Mouse (Mus musculus) kidney, postnatal 10 days (tissue): ENCODE data around the gene Fam120b.

Experiments
- DNase-seq: peaks from one replicate; pipeline ENCODE4 v3.0.0; 2021; ENCODE audit warnings: mixed read lengths

The Fam120b gene

DNA sequence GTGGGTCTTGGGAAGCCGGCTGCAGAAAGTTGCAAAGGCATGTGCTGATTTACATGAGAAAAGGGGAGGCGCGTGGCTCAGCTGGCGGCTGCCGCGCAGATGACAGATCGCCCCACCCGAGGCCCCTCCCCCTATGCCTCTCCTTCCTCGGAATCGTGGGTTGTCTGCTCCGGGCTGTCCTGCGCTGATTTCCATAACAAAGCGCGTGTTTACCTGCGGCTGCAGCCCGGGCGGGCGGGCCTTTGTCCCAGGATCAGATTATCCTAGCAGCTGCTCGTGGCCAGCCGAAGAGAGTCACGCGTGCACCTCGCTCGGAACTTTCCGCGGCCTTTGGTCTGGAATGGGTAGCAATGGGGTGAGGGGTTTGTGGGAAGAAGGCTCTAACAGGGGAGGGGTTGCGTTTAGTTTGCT lies 15.4 kb upstream of the Fam120b start:
- DNase-seq: peak; percentile 75

DNA sequence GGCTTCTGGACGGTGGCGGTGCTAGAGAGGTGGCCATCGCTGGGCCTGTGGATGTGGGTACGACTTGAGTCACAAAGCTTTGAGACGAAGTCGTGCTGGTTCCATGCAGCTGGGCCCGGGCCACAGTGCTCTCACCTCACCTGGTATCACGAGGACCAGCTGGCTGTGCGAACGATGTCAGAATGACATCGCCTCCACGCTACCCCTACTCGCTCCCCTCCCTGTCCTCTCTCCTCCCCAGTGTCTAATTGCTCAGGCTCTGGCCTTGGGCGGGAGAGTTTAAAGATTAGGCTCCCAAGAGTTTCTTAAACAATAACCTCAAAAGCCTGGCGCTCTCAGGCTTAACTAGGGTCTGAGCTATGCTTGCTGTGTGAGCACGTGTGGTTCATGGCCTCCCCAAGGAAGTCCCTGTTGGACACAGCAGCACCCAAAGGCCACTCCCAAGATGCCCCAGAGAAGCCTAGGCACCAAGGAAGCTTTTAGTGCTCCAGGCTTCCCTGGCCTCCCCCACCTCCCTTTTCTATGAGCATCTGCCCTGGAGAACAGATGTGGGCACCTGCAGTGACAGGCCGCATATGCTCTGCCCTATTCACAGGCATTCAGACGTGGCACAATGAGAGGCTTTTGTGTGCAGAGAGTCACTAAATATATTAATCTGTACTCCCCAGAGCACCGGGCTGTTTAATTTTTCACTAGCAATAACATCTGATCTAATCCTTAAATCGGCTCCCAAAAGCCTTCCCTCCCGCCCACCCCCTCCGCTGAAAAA lies 14.7 kb upstream of the Fam120b start:
- no peak for DNase-seq

DNA sequence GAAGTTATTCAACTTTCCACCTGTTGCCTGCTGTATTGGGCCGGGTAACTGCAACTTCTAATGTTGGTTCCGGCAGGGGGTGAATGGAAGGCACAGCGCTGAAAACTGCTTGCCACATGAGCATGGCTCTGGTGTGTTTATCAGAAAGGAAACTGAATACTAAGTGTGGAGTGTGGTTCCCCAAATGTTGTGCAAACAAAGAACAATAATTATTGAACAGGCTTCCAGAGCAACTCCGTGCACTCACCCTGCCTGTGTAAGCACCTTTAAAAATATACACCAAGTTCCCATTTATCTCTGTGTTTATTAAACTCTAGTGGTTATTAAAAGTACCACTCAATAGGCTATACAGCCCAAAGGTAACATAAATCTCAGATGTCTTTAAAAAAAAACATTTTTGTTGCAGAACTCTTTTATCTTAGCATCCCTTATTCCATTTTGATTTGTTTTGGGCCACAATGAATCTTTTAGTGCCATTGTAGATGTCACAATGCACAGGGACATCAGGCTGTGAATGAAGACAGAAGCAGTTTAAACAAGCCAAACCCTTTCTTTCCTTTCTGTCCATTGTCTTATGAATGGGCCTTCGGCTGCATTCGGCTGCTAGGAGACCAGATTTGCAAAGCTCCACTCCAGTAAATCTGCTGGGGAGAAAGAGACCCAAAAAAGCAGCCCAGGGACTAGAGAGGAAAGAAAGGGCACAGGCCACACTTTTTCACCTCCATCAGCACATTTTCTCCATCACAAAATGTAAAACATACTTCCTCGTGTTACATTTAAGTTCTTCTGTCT lies 13.9 kb upstream of the Fam120b start:
- DNase-seq: no peak

DNA sequence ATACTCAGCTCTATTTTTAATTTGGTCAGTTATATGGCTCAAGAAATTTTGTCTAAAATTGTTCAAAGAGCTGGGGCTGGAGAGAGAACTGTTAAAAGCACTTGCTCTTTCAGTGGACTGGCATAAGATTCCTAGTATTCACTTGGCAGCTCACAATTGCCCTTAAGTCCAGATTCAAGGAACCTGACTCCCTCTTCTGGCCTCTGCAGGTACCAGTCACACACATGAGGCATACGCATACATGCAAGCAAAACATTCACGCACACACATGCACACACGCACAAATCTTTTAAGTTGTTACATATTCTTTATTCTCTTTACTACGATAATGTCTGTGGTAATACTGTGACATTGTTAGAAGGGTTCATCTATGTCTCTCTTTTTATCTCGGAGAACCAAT lies 12.6 kb upstream of the Fam120b start:
- no peak for DNase-seq

DNA sequence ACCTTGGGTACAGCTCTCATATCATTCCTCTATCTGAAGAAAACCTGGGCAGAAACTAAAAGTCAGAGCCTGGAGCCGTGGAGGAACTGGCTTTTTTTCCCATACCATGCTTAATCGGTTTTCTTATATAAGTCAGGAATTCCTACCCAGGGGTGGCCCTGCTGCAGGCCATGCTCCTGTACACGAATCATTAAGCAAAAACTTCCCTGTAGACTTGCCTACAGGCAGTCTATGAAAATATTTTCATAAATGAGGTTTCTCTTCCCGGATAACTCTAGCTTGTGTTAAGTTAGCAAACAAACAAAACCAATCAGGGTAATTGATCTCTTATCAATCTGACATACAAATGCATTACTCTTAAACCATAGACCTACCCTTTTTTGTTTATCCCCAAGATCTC lies 7.1 kb upstream of the Fam120b start:
- DNase-seq: no peak

DNA sequence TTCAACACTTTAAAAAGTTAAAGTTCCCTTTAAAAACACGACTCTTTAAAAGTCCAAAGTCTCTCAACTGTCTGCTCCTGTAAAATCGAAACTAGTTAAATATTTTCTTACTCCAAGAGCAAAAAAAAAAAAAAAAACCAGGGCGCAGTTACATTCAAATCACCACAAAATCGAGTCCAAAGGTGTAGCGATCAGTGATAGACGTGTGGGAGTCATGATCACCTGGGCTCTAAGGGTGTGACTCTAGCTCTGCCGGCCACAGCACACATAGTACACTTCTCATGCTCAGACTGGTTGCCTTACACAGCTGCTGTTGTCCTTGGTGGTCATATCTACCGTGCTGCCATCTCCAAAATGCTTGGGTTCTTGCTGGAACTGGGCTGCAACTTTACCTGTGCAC lies 6.6 kb upstream of the Fam120b start:
- DNase-seq: no peak

DNA sequence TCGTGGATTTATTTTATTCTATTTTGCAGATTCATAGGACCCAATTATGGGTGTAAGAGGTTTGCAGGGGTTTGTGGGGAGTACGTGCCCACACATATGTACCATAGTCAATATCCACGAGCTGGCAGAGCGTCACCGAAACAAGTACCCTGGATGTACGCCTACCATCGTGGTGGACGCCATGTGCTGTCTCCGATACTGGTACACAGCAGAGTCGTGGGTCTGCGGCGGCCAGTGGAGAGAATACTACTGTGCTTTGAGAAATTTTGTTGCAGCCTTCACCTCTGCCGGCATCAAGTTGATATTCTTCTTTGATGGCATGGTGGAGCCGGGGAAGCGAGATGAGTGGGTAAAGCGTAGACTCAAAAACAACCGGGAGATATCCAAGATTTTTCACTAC lies 5.7 kb downstream of the Fam120b start:
- no peak for DNase-seq

DNA sequence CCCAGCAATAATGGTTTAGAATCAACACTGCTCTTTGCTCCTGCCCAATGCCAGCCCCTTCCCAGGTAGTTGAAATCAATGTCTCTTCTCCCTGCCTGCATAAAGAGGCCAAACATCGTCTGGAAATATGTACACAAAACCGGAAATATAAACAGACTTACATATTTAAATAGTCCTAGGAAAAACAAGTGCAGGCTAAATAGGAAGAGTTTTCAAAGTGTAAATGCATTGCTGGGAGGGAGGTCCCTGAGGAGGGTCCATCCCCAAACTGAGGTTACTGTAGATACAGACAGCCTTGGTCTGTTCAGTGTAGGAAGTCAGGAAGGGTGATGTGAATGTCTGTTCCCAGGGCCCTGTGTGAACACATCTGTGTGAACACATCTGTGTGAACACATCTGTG lies 10.6 kb downstream of the Fam120b start:
- no peak for DNase-seq

DNA sequence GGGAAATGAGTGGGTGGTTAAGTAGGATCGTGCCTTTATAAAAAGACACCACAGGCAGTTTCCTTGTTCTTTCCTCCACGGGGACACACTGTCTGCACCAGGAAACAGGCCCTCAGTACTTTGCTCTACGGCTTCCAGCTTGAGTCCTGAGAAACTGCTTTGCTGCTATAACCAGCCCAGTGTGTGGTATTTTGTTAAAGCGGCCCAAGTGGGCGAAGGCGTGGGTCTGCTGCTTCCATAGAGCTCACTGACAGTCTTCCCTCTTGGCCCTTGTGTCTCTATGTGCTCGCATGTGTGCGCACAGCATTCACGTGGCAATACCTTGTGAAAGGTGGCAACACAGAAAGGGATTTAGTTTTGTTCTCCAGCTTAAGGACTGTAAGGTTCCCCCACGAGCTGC lies 13.3 kb downstream of the Fam120b start:
- no peak for DNase-seq

DNA sequence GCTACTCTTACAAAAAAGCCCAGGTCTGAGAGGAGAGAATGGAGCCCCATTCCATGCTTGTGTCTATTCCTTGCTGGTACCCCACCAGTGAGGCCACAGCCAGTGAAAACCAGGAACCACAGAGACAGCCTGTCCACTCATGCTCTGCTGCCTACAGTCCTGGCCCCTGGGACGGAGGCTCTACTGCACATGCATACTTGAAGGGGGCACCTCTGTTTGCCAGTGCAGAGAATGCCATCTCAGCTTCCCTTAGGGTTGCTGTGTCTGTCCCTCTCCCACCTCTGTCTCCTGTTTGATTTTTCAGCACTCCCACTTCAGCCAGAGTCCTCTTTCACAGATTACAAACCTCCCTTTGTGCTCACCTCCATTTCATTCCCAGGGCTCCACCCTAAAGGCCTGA lies 14.9 kb downstream of the Fam120b start:
- DNase-seq: peak; percentile 2

DNA sequence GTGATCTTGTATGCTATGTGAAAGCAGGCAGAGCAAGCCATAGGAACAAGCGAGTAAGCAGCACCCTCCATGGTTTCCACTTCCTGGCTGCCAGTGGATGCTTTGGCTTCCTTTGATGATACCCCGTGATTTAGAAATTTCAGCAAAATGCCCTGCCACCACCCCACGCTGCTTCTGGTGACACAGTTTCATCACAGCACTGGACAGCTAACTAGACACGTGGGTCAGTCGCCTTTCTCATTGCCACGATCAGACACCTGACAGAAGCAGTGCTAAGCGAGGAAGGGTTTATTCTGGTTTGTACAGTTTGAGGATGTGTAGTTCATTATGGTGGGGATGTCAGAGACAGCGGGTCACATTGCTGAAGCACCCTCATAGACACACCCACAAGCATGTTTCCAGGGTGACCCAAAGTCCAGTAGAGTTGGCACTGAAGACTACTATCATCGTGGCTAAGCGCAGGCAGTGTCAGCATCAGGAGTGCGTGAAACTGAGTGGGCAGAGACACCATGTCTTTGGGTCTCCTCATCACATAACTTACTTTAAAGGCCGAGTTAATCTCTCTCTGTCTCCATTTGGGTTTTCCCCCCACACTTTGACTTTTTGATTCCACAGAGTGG lies 20.7 kb downstream of the Fam120b start:
- no peak for DNase-seq

DNA sequence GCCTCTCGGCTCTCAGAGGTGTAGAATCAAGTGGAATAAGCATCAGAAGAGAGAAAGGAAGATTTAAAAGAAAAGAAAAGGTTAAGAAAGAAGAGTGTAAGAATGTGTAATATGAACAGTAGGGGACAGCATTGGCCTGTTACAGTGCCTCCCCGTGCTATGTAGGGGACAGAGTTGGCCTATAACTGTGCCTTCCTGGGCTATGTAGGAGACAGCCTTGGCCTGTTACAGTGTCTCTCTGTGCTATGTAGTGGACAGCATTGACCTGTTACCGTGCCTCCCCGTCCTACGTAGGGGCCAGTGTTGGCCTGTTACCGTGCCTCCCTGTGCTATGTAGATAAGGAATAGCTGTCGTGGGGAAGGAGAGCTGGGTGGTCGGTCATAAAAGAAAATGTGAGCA lies 23.5 kb downstream of the Fam120b start:
- DNase-seq: no peak

DNA sequence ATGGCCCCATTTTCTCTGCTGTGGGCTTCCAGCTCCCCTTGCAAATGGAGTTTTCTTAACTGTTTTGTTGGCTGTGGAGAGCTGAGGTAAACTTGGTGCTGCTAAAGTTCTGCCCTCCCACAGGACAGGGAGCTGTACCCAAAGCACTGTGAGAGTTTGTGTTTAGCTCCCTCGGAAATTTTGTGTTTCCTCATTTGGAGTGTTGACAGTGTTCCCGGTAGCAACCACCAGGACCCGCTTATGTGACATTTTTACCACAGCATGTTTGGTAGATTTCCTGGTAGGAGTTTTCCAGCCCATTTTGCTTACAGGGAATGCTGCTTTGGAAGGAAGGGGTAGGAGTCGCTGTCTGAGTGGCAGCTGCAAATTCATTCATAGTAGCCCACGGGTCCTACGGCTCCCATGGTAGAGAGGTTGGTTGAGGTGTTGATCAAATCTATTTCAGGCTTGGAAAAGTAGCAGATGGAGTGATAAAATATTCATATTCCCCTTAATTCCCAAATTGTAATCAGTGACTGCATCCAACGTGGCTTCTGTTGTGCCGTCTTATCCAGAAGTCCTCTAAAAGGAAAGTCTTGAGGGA lies 24.1 kb downstream of the Fam120b start:
- DNase-seq: no peak

DNA sequence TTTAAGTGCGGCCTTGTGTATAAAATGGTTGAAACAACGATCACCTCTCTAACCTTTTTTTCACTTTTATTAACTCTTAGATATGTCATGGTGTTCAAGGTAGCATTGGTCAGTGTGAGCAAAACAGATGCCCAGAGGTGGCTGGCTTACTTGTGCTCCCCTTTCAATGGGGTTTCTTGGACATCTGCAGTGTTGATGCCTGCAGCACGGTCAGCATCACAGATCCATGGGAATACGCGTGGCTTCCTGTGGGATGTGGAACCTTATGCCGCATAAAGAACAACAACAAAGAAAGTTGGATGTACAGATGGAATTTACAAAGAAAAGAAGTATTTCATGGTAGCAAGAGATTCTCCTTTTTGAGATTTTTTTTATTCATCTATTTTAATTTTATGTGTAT lies 25.4 kb downstream of the Fam120b start:
- DNase-seq: no peak

DNA sequence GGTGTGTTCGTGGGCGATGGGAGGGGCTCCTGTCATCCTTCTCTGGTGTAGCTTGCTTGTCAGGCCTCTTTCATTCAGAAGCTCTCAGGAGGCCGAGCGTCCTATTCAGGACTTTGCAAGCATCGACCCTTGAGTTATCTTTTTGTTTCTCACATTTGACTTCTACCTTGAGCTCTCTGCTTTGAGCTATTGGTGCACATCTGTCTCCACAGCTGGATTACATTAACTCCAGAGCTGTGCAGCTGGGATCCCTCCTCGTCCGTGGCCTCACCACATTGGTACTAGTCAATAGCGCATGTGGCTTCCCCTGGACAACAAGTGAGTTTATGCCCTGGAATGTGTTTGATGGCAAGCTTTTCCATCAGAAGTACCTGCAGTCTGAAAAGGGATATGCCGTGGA lies 26.7 kb downstream of the Fam120b start:
- DNase-seq: no peak

DNA sequence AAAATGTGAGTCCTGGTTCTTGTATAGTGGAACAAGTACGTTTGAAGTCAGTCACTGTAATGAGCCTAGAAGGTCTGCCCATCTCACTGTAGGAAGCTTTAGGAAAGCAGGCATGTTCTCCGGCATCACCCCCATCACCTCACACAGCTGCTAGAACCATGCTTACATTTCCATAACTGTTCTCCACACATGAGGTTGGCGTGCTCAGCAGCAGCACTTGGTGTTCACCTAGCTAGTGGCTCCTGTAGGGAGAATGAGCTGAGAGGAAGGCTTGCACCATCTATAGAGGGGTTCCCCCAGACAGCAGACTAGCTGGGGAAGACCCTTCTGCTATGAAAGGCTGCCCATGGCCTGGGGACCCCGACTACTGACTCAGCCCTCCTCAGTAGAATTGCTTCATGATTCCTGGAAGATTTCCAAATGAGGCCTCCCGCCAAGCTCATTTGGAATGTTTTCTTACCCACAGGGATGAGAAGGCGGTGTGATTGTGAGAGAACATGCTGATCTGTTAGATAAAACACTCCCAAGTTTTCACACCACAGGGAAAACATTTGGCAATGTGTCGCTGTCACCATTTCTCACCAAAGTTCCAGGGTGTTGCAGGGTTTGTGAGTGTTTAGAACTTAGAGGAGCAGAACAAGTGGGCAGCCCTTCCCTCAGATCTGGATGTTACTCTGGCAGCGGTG lies 27.2 kb downstream of the Fam120b start:
- DNase-seq: peak; percentile 35

DNA sequence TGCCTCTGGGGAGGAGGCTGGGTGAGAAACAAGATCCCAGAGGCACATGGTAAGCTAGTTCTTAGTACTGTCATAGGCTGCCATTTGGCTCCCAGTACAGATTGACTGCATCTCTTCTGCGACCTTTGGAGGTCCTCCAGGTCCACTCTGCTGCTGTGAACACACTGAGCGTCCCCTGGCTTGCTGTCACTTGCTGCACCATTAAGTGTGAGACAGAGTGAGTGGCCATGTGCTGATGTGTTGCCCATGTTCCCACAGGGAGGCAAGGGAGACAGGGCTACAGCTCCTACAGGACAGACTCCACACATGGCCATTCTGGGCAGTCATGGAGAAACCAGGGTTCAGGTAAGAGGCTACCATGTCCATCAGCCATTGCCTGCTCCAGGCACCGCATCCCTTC lies 29.9 kb downstream of the Fam120b start:
- DNase-seq: no peak

DNA sequence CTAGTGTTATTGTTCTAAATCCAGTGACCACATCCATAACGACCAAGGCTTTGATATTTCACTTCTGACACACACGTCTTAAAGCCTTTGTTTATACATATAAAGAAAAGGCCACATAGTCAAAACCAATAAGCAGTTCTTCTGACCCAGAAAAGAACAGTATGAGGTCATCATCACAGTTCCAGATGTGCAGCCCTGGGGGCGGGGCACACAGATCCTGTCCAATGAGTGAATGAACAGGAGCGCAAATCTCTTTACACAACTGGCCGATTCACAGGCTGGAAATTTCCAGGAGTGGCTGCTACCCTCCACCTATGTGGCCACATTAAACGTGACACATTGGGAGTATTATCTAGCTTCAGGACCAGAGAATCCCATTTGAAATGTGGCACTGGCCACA lies 33.4 kb downstream of the Fam120b start:
- DNase-seq: no peak

DNA sequence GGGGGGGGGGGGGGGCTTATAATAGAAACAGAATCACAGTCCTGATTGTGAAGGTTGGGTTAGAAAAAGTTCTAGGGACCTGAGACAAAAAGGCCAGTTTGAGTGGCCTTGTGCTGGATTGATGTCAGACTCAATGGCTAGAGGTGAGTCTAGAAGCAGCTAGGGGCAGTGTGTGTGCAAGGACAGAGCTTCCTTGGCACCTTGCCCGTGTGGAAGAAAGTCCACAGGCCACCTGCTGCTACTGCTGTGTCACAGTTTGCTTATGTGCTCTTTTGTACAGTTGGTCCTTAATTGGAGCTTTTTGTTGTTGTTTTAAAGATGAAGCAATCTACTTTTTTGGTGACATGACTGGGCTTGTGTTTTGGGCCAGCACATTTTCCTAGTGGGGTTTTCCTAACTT lies 33.9 kb downstream of the Fam120b start:
- peak; percentile 70 for DNase-seq

DNA sequence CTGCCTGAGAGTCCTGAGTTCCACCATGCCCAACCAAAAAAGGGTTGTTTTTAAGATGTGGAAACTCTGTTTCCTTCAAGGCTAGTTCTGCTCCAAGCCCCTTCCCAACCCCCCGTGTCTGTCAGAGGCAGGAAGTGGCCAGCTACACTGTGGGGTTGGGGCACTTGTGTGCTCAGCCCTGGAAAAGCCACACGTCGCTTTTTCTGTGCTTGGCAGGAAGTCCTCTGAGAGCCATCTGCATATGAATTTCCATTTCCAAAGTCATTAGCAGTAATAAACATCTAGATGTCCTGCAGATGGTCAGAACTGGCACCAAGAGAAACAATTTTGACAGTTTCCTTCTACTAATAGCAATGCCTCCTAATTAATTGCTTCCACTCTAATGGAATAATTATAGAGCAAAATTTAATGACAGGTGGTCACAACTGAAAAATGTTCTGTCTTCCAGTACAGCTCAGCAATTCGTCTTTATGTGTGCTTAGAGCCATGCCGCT lies 35.1 kb downstream of the Fam120b start:
- DNase-seq: no peak

DNA sequence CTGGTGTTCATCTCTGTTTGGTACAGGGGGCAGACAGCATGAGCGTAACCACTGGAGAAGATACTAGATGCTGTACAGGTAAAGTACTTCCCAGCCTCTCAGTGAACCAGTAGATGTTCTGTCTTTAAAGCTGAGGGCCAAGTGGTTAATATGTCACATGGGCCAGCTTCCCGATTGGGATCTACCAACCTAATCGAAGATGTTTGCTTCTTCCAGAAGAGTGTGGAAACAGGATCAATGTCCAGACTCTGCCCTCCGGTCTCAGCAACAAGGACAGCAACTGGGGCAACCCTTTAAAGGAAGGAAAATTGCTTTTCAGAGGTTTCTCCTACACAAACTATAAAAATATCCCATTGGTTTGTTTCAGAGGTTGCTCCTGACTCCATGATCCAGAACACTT lies 35.5 kb downstream of the Fam120b start:
- DNase-seq: no peak

DNA sequence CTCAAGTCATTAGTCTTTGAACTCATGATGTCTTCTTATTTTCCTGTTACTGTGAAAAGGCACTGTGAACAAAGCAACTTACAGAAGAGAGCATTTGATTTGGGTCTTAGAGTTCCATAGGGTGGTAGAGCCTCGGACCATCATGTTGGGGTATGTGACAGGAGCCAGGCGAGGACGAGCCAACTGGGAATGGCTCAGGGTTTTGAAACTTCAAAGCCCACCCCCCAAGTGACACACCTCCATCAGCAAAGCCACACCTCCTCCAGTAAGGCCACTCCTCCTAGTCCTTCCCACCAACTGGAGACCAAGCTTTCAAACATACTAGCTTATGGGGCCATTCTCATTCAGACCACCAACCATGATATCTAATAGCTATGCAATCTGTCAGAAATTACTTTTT lies 36.0 kb downstream of the Fam120b start:
- DNase-seq: no peak

DNA sequence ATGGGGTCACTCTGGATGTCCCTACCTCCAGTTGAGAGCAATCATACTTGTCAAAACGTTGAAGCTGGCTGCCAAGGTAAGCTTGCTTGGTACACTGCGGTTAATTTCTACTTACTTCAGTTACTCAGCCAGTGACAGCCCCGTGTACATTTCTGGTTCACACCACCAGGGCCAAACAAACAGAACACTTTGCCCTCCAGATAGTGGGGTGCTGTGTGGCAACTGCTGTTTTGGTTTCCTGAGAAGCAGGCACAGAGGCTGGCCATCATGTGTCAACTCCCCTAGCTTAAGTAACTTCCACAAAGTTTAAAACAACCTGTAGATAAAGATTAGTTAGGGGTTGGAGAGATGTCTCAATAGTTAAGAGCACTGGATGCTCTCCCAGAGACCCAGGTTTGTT lies 38.7 kb downstream of the Fam120b start:
- no peak for DNase-seq
